Mouse (Mus musculus) hindbrain, embryonic 10.5 days (tissue): Measurements from ENCODE around the gene Zfp599. TPM values are rescaled to one million over a fixed set of nuclear protein-coding genes. Genes with fewer than 3 reads are reported as not detected.
"Not testable (repeated sequence)": the region's sequence is repeated elsewhere in the genome, so short reads cannot be mapped to it uniquely, and the experiment has no call there.

ENCODE experiments used
- DNase-seq: peaks from one replicate; pipeline ENCODE4 v3.0.0-alpha.2; 2017; ENCODE audit warnings: low spot score
- H3K27ac ChIP-seq: fragments of 300-500 bp; sonication (generic); 2 replicates; pipeline ENCODE4 v1.5.1; 2016; ENCODE audit warnings: mild to moderate bottlenecking, moderate library complexity
- H3K27me3 ChIP-seq: fragments of 300-500 bp; sonication (generic); 2 replicates; pipeline ENCODE4 v1.6.1; 2016; ENCODE audit warnings: mild to moderate bottlenecking; ENCODE audit not compliant: poor library complexity, insufficient read depth, severe bottlenecking
- H3K36me3 ChIP-seq: fragments of 300-500 bp; sonication (generic); 2 replicates; pipeline ENCODE4 v1.6.1; 2016; ENCODE audit warnings: mild to moderate bottlenecking, moderate library complexity
- H3K4me1 ChIP-seq: fragments of 300-500 bp; sonication (generic); replicated peaks from 2 replicates; pipeline ENCODE4 v1.6.1; 2016; ENCODE audit warnings: mild to moderate bottlenecking
- H3K4me3 ChIP-seq: fragments of 300-500 bp; sonication (generic); 2 replicates; pipeline ENCODE4 v1.5.1; 2016; ENCODE audit warnings: mild to moderate bottlenecking, moderate library complexity
- H3K9me3 ChIP-seq: fragments of 300-500 bp; sonication (generic); 2 replicates; pipeline ENCODE4 v1.6.1; 2016; ENCODE audit warnings: mild to moderate bottlenecking, moderate library complexity
- WGBS: fragments of 180-500 bp; shearing (Covaris S2); methylation state at CpG from one replicate; pipeline ENCODE4 v1.1.7; 2016; 5-methylcytosine and 5-hydroxymethylcytosine counted together
- polyA plus RNA-seq: library from polyadenylated mRNA; unstranded; fragments of >200 nt; fragmentation: Nextera tagmentation; extraction: Ambion mirVana; gene quantifications from 2 replicates; pipeline ENCODE4 v1.2.1, GENCODE M21; 2016

Gene Zfp599
- 5.4 and 6.5 TPM in 2 replicates for polyA plus RNA-seq

- peak; percentile 68 for DNase-seq
- Histone ChIP-seq H3K9me3 (peaks cover 14% of the 10 kb centered on the region), H3K36me3 (peaks cover 38% of the 10 kb centered on the region), H3K27ac (peak within 1 kb of the TSS; percentile 92), H3K27me3 (no peaks in the 10 kb centered on the region), H3K4me1 (0 out of 2 replicates have a peak, but pooled peaks cover 8% of the 10 kb centered on the region), H3K4me3 (peak within 1 kb of the TSS; percentile 73)
- WGBS: 2% methylated on average over 35 of the region's 35 CpGs
These were observed at the start of gene Zfp599 for GRCm38 (mm10) chr9:22259184-22260091. Zfp599 (minus strand) TSS chr9:22259895.

DNA sequence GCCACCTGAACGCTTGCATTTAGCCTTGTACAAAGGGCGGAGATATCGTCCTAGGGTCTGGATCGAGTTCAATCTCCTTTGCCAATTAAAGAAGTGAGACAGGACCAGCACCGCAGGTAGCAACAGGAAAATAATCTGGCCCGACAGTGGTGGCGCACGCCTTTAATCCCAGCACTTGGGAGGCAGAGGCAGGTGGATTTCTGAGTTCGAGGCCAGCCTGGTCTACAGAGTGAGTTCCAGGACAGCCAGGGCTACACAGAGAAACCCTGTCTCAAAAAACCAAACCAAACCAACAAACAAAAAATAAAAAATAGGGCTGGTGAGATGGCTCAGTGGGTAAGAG lies 48.2 kb upstream of the Zfp599 start:
- peak overlapping the region; percentile 100 for H3K27ac ChIP-seq
- not testable (repeated sequence) for DNase-seq
- WGBS: 14% methylated on average over 9 of the region's 9 CpGs

GRCm38 (mm10) chr9:22307156-22307919 lies 47.6 kb upstream of the Zfp599 start, which contains the start of gene Zfp810:
Zfp810 (minus strand) TSS chr9:22307648.
- WGBS: under 1% methylated on average over 56 of the region's 56 CpGs
- Histone ChIP-seq H3K36me3 (peaks cover 36% of the 10 kb centered on the region), H3K27ac (peak within 1 kb of the TSS; percentile 100), H3K9me3 (peaks cover 21% of the 10 kb centered on the region), H3K4me3 (peak within 1 kb of the TSS; percentile 98), H3K4me1 (peaks cover 15% of the 10 kb centered on the region), H3K27me3 (no peaks in the 10 kb centered on the region)
- DNase-seq: peak; percentile 97

More for the DNA sequence above, 48.2 kb upstream of the Zfp599 start:
- Histone ChIP-seq H3K36me3 (peaks cover 30% of the 10 kb centered on the region), H3K4me1 (peaks cover 15% of the 10 kb centered on the region), H3K4me3 (peak overlapping the region; percentile 98), H3K9me3 (peaks cover 21% of the 10 kb centered on the region)
- not testable (repeated sequence) for H3K27me3 ChIP-seq

DNA sequence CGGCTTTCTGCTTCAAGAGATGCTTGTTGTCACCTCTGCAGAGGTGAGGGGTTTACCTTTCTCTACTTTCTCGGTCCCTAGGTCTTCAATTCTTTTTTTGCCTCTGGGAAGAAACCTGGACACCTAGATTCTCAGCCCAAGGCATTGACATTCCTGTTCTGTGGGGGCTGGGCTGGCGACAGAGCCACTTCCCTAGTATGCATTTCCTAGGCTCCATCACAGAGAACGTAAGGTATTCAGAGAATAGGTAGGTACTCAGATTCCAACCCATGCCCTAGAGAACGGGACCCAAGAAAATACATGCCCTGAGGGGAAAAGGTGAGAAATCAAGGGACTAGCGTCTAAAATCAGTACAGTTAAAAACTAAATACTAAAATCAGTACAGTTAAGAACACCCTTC lies 47.0 kb upstream of the Zfp599 start:
- peak; percentile 34 for DNase-seq
- H3K4me3 ChIP-seq: peak overlapping the region; percentile 98
- WGBS: 20% methylated on average over 6 of the region's 6 CpGs
- H3K9me3 ChIP-seq: peaks cover 21% of the 10 kb centered on the region
- peak overlapping the region; percentile 100 for H3K27ac ChIP-seq
- H3K27me3 ChIP-seq: no peaks in the 10 kb centered on the region
- H3K36me3 ChIP-seq: peaks cover 42% of the 10 kb centered on the region
- H3K4me1 ChIP-seq: peaks cover 15% of the 10 kb centered on the region

DNA sequence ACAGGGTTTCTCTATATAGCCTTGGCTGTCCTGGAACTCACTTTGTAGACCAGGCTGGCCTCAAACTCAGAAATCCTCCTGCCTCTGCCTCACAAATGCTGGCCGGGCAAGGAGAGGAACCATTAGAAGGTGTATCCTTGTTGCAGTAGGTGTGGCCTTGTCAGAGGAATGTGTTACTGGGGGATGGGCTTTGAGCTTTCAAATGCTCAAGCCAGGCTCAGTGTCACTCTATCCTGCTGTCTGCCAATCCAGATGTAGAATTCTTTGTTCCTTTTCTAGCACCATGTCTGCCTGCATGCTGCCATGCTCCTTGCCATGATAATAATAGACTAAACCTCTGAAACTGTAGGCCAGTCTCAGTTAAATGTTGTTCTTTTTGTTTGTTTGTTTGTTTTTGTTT lies 42.5 kb upstream of the Zfp599 start:
- peaks cover 87% of the 10 kb centered on the region for H3K36me3 ChIP-seq
- peaks cover 14% of the 10 kb centered on the region for H3K4me1 ChIP-seq
- no peak for DNase-seq
- H3K27me3 ChIP-seq: no peaks in the 10 kb centered on the region
- H3K4me3 ChIP-seq: no peak overlapping the region
- 100% methylated on average over 1 of the region's 1 CpGs for WGBS
- no peak overlapping the region for H3K27ac ChIP-seq
- H3K9me3 ChIP-seq: peaks cover 14% of the 10 kb centered on the region

DNA sequence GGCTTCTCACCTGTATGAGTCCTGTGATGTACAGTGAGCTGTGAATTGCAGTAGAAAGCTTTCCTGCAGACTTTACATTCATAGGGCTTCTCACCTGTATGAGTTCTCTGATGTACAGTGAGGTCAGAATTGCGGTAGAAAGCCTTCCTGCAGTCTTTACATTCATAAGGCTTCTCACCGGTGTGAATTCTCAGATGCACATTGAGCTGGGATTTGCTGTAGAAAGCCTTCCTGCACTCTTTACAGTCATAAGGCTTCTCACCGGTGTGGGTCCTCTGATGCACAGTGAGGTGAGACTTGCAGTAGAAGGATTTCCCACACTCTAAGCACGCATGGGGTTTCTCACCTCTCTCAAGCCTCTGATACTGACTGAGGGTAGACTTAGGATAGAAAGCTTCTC lies 19.0 kb upstream of the Zfp599 start:
- no peak for DNase-seq
- WGBS: 99% methylated on average over 4 of the region's 4 CpGs
- H3K9me3 ChIP-seq: peaks cover 92% of the 10 kb centered on the region
- peaks cover 97% of the 10 kb centered on the region for H3K36me3 ChIP-seq
- no peak overlapping the region for H3K27ac ChIP-seq
- H3K4me3 ChIP-seq: no peak overlapping the region
- H3K4me1 ChIP-seq: no peaks in the 10 kb centered on the region
- no peaks in the 10 kb centered on the region for H3K27me3 ChIP-seq

GRCm38 (mm10) chr9:22268886-22269285 lies 9.2 kb upstream of the Zfp599 start:
- Histone ChIP-seq H3K27ac (no peak overlapping the region), H3K36me3 (peaks cover 10% of the 10 kb centered on the region), H3K9me3 (peaks cover 35% of the 10 kb centered on the region), H3K27me3 (no peaks in the 10 kb centered on the region), H3K4me1 (no peaks in the 10 kb centered on the region), H3K4me3 (no peak overlapping the region)
- no peak for DNase-seq
- WGBS: 94% methylated on average over 1 of the region's 1 CpGs

- H3K27me3 ChIP-seq: no peaks in the 10 kb centered on the region
- H3K36me3 ChIP-seq: peaks cover 6% of the 10 kb centered on the region
- 89% methylated on average over 10 of the region's 10 CpGs for WGBS
- no peak for DNase-seq
- no peak overlapping the region for H3K4me3 ChIP-seq
- H3K27ac ChIP-seq: no peak overlapping the region
- H3K9me3 ChIP-seq: peaks cover 10% of the 10 kb centered on the region
- H3K4me1 ChIP-seq: 0 out of 2 replicates have a peak, but pooled peaks cover 8% of the 10 kb centered on the region
These were observed 2.9 kb upstream of the Zfp599 start for GRCm38 (mm10) chr9:22262611-22263010.

GRCm38 (mm10) chr9:22261594-22261993 lies 1.9 kb upstream of the Zfp599 start:
- WGBS: 91% methylated on average over 1 of the region's 1 CpGs
- H3K27ac ChIP-seq: no peak overlapping the region
- no peak for DNase-seq

GRCm38 (mm10) chr9:22260092-22260422 lies 362 bp upstream of the Zfp599 start:
- Histone ChIP-seq H3K4me3 (peak overlapping the region; percentile 73), H3K4me1 (0 out of 2 replicates have a peak, but pooled peaks cover 8% of the 10 kb centered on the region), H3K9me3 (peaks cover 12% of the 10 kb centered on the region), H3K36me3 (peaks cover 32% of the 10 kb centered on the region), H3K27me3 (no peaks in the 10 kb centered on the region), H3K27ac (no peak overlapping the region)
- 29% methylated on average over 3 of the region's 3 CpGs for WGBS
- DNase-seq: no peak

More at GRCm38 (mm10) chr9:22261594-22261993, 1.9 kb upstream of the Zfp599 start:
- 0 out of 2 replicates have a peak, but pooled peaks cover 4% of the 10 kb centered on the region for H3K9me3 ChIP-seq
- H3K4me3 ChIP-seq: no peak overlapping the region
- H3K4me1 ChIP-seq: 0 out of 2 replicates have a peak, but pooled peaks cover 8% of the 10 kb centered on the region
- no peaks in the 10 kb centered on the region for H3K27me3 ChIP-seq
- H3K36me3 ChIP-seq: peaks cover 16% of the 10 kb centered on the region

- Histone ChIP-seq H3K4me3 (peak overlapping the region; percentile 73), H3K9me3 (peaks cover 19% of the 10 kb centered on the region), H3K36me3 (peaks cover 44% of the 10 kb centered on the region), H3K27me3 (no peaks in the 10 kb centered on the region), H3K27ac (no peak overlapping the region; the same call in 1 of the 2 replicates), H3K4me1 (0 out of 2 replicates have a peak, but pooled peaks cover 8% of the 10 kb centered on the region)
- 86% methylated on average over 8 of the region's 8 CpGs for WGBS
- DNase-seq: no peak
These were observed 911 bp downstream of the Zfp599 start for GRCm38 (mm10) chr9:22258784-22259183.

DNA sequence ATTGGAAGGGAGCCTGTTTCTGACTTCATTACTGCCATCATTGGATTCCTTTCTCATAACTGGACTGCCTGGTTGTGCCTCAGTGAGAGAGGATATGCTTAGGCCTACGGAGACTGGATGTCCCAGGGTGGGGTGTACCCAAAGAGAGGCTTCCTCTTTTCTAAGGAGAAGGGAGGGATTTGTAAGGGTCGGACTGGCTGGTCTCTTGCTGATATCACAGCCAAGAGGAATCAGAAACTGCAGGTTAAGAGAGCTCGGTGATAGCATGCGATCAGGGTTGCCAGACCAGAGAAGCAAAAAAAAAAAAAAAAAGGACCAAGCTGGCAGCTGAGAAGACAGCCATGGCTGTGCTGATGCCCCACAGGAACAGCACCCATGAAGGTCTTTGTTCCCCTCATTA lies 3.1 kb downstream of the Zfp599 start:
- no peak for DNase-seq
- Histone ChIP-seq H3K4me1 (0 out of 2 replicates have a peak, but pooled peaks cover 8% of the 10 kb centered on the region), H3K4me3 (no peak overlapping the region), H3K36me3 (peaks cover 66% of the 10 kb centered on the region), H3K9me3 (peaks cover 29% of the 10 kb centered on the region), H3K27me3 (no peaks in the 10 kb centered on the region), H3K27ac (no peak overlapping the region)
- WGBS: 95% methylated on average over 4 of the region's 4 CpGs
